Mouse (Mus musculus): ENCODE measurements around the gene Nav2.

- TF ChIP-seq CTCF (IDR thresholded peaks at IDR 0.05; ENCODE audit: low read depth, low read length), result no peak
- TF ChIP-seq EP300 (IDR thresholded peaks at IDR 0.05; ENCODE audit: insufficient read depth, low read depth, low read length), result no peak
Measured at GRCm38 (mm10) chr7:49326136-49326722, 417.7 kb downstream of the Nav2 start.

All from ES-Bruce4 (cell line).